Mouse (Mus musculus): ENCODE results near the gene Zfp987. TPM values are rescaled to one million over a fixed set of nuclear protein-coding genes. Genes with fewer than 3 reads are reported as not detected.
"Not testable (repeated sequence)": the region's sequence is repeated elsewhere in the genome, so short reads cannot be mapped to it uniquely, and the experiment has no call there.

Zfp987 gene
- polyA plus RNA-seq, 1 experiment from 2014 or later: not detected

- Histone ChIP-seq H3K4me3 (peak overlapping the region; percentile 7; the same call in 1 of the 2 replicates), H3K9me3 (peaks cover 20% of the 10 kb centered on the region), H3K4me2 (peak overlapping the region; percentile 10; the same call in 1 of the 2 replicates)
- not testable (repeated sequence) for H3K36me3 ChIP-seq (replicated peaks); H3K27me3 ChIP-seq (replicated peaks); H3K4me1 ChIP-seq; H3K9ac ChIP-seq; ATAC-seq (replicated peaks); H3K27ac ChIP-seq
- 22% methylated on average over 55 of the region's 55 CpGs for WGBS
Observed at GRCm38 (mm10) chr4:146067594-146067993, 29.5 kb upstream of the Zfp987 start.

DNA sequence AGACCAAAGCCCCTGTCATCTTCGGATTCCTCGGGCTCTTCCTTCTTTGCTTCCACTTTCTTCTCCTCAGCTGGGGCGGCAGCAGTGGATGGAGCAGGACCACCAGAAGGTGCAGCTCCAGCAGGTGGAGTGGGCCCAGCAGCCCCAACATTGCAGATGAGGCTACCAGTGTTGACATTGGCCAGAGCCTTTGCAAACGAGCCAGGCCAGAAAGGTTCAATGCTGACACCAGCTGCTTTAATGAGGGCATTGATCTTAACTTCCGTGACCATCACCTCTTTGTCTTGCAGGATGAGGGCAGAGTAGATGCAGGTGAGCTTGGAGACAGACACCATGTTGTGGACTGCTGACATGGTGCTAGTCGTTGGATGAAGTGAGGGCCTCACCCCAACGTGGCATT lies 23.8 kb upstream of the Zfp987 start:
- H3K4me2 ChIP-seq; H3K4me1 ChIP-seq; H3K9me3 ChIP-seq; H3K36me3 ChIP-seq (replicated peaks); ATAC-seq (replicated peaks); H3K4me3 ChIP-seq; H3K9ac ChIP-seq; H3K27ac ChIP-seq; H3K27me3 ChIP-seq (replicated peaks): not testable (repeated sequence)
- 77% methylated on average over 7 of the region's 7 CpGs for WGBS

DNA sequence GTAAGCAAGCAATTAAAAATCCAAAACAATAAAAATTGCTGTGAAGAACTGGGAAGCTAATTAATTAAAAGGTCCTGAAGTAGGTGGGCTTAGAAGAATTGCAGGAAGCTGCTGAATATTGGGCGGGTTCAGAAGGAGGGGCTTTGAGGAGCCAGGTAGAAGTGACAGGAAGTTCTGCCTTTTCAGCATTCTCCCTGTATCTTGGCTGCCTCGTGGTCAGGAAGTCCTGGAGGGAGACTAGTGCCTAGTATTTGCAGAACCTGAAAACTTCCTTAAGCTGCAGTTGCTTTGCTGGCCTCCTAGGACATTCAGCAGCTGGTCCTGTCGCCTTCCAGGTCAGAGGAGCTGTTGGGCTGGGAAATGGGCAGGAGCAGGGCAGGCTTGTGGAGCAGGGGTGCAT lies 4.3 kb downstream of the Zfp987 start:
- H3K36me3 ChIP-seq (replicated peaks); H3K4me2 ChIP-seq; H3K4me3 ChIP-seq; ATAC-seq (replicated peaks); H3K27me3 ChIP-seq (replicated peaks); H3K27ac ChIP-seq; H3K9ac ChIP-seq; H3K4me1 ChIP-seq; H3K9me3 ChIP-seq: not testable (repeated sequence)
- WGBS: 43% methylated on average over 3 of the region's 3 CpGs

DNA sequence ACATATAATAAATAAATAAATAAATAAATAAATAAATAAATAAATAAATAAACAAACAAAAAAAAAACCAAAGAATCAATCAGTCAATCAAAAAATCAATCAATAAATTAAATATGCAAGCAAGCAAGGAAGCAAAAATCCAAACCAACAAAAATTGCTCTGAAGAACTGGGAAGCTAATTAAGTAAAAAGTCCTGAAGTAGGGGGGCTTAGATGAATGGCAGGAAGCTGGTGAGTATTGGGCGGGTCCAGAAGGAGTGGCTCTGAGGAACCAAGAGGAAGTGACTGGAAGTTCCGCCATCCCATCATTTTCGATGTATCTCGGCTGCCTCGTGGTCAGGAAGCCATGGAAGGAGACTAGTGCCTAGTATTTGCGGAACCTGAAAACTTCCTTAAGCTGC lies 59.4 kb downstream of the Zfp987 start, which contains the start of gene Zfp600:
Gene Zfp600 (plus strand): TSS at position 301 of the 400 bp plus-strand sequence.
- H3K27ac ChIP-seq; ATAC-seq (replicated peaks): not testable (repeated sequence)

DNA sequence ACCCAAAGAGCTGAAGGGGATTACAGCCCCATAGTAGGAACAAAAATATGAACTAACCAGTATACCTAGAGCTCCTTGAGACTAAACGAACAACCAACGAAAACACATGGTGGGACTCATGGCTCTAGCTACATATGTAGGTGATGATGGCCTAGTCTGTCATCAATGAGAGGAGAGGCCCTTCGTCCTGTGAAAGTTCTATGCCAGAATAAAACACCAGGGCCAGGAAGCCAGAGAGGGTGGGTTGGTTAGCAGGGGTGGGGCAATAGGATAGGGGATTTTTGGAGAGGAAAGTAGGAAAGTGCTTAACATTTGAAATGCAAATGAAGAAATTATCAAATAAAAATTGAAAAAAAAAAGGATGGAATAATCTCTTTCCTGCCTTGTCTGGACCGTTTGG lies 65.8 kb downstream of the Zfp987 start:
- H3K9ac ChIP-seq; H3K27ac ChIP-seq; H3K36me3 ChIP-seq (replicated peaks); H3K4me3 ChIP-seq; H3K4me1 ChIP-seq; ATAC-seq (replicated peaks); H3K4me2 ChIP-seq; H3K27me3 ChIP-seq (replicated peaks): not testable (repeated sequence)
- peaks cover 11% of the 10 kb centered on the region for H3K9me3 ChIP-seq
- WGBS: 68% methylated on average over 4 of the region's 4 CpGs

More for the DNA sequence above, 59.4 kb downstream of the Zfp987 start, which contains the start of gene Zfp600:
- not testable (repeated sequence) for H3K4me2 ChIP-seq; H3K4me1 ChIP-seq; H3K9ac ChIP-seq; H3K9me3 ChIP-seq; H3K36me3 ChIP-seq (replicated peaks); H3K4me3 ChIP-seq; H3K27me3 ChIP-seq (replicated peaks)
- no CpG with 5 or more reads among the region's 6 CpGs for WGBS

DNA sequence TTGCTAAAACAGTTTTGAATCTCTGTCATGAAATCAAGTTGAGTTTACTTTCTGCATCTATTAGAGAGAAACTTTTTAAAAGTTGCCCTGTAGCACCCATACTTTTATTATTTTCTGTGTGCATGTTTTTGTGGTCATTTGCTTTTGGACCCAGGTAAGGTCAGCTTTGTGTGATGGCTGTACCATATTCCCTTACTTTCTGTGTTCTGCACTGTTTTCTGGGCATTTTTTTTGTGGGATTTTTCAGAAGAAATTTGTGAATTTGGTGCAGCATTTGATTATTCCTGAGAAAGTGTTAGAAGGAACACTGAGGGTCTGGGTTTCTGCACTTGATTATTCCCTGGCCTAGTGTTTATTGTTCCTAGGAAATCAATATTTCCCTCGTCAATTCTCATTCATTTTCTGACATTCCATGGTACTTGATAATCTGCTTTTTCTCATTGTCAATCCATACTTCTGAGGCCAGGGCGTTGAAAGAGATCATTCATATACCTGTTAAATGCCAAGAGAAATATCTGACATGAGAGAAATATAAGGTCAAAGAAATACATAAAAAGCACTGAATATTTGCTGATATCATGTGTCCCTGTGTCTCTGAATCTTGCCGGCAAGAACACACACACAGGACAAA lies 70.2 kb downstream of the Zfp987 start:
- H3K27ac ChIP-seq; H3K27me3 ChIP-seq (replicated peaks); H3K4me1 ChIP-seq; H3K4me3 ChIP-seq; H3K4me2 ChIP-seq; H3K9ac ChIP-seq; H3K36me3 ChIP-seq (replicated peaks); ATAC-seq (replicated peaks): not testable (repeated sequence)
- WGBS: 77% methylated on average over 3 of the region's 3 CpGs
- H3K9me3 ChIP-seq: peaks cover 20% of the 10 kb centered on the region

- ATAC-seq (replicated peaks): peak; percentile 20; the same call in 1 of the 2 replicates
- H3K27ac ChIP-seq; H3K4me3 ChIP-seq; H3K4me1 ChIP-seq; H3K4me2 ChIP-seq; H3K36me3 ChIP-seq (replicated peaks); H3K9ac ChIP-seq; H3K27me3 ChIP-seq (replicated peaks): not testable (repeated sequence)
- WGBS: 83% methylated on average over 10 of the region's 10 CpGs
- peaks cover 20% of the 10 kb centered on the region for H3K9me3 ChIP-seq
Observed at GRCm38 (mm10) chr4:146167879-146168532, 70.9 kb downstream of the Zfp987 start.

DNA sequence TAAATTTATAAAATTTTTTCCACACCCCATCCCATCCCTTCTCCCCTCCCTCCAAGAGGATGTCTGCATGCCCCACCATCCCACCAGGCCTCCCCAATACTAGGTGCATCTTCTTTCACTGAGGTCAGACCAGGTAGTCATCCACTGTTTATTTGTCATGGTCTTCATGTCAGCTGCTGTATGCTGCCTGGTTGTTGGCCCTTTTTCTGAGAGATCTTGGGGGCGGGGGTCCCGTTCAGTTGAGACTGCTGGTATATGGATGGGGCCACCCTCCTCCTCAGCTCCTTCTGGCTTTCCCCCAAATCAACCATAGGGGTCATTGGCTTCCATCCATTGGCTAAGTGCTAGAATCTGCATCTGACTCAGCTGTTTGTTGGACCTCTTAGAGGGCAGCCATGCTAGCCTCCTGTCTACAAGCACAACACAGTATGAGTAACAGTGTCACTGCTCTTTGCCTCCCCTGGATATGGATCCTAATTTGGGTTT lies 71.7 kb downstream of the Zfp987 start:
- 0 out of 2 replicates have a peak, but pooled peaks have one; percentile 33 for ATAC-seq (replicated peaks)
- no CpG with 5 or more reads among the region's 2 CpGs for WGBS

DNA sequence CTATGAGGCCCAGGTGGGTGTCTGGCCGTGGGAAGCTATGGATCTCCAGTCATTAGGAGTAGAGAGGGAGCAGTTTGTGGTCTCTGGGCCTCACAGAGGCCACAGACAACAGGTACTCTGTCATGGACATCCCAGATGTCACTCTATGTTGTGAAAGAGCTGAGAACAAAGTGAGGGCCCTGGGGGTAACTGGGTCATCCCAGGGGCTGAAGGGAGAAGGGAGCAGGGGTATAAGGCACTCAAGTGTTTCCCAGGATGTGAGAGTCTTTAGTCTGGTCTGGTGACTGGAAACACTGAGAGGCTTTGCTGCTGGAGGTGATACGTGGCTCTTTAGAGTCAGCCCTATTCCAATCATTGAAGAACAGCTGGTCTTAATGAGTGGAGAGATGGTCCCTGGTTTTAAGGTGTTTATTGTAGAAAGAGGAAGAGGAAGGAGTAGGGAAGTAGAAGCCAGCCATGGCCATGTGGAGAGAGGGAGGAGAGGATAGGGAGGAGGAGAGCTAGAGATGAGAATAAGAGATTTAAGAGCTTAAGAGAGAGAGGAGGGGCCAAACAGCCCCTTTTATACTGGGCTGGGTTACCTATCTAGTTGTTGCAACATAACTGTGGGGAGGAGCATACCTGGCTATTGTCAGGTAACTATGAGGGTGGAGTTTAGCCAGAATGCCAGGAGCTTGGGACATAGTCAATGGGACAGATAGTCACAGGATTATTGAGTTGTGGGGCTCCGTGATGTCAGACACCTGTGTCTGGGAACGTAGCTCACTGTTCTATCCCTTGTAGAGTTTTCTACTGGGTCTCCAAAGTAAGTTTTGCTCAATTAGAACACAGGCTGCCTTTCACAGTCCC lies 76.5 kb downstream of the Zfp987 start:
- 0 out of 2 replicates have a peak, but pooled peaks have one; percentile 33 for ATAC-seq (replicated peaks)
- H3K9me3 ChIP-seq: peaks cover 20% of the 10 kb centered on the region
- not testable (repeated sequence) for H3K4me3 ChIP-seq; H3K36me3 ChIP-seq (replicated peaks); H3K4me1 ChIP-seq; H3K4me2 ChIP-seq; H3K27me3 ChIP-seq (replicated peaks); H3K9ac ChIP-seq; H3K27ac ChIP-seq
- WGBS: 66% methylated on average over 4 of the region's 4 CpGs

More for the DNA sequence above, 71.7 kb downstream of the Zfp987 start:
- H3K27ac ChIP-seq; H3K4me3 ChIP-seq; H3K36me3 ChIP-seq (replicated peaks); H3K4me2 ChIP-seq; H3K4me1 ChIP-seq; H3K27me3 ChIP-seq (replicated peaks); H3K9ac ChIP-seq: not testable (repeated sequence)
- H3K9me3 ChIP-seq: peaks cover 26% of the 10 kb centered on the region

Other genes with a start within 250 kb of the Zfp987 start
- gene Zfp986, start 228.5 kb upstream of the Zfp987 start, polyA plus RNA-seq (2015; fragmentation: Nextera tagmentation; extraction: Ambion mirVana): not detected in 2 replicates
- not detected in 2 replicates for gene Zfp600, start 59.5 kb downstream of the Zfp987 start, polyA plus RNA-seq (2015; fragmentation: Nextera tagmentation; extraction: Ambion mirVana)